Mouse (Mus musculus) heart, adult 9 months (tissue): ENCODE results near the gene Nos1.
A peak's percentile ranks its signal among the peaks of the same experiment; 100 is the strongest.

Experiments
- DNase-seq, 2 experiments: peaks; one replicate each; pipeline ENCODE4 v3.0.0; 2022; ENCODE audit warnings: low spot score in 2 of 2

Nos1 gene

GRCm38 (mm10) chr5:117997434-117997970 is 216.7 kb downstream of the Nos1 start:
- peak; percentile 33 to 41 for DNase-seq

- DNase-seq: no peak
These were observed 218.2 kb downstream of the Nos1 start for GRCm38 (mm10) chr5:117999061-117999460.

- no peak for DNase-seq
These were observed 218.8 kb downstream of the Nos1 start for GRCm38 (mm10) chr5:117999584-117999983.

DNA sequence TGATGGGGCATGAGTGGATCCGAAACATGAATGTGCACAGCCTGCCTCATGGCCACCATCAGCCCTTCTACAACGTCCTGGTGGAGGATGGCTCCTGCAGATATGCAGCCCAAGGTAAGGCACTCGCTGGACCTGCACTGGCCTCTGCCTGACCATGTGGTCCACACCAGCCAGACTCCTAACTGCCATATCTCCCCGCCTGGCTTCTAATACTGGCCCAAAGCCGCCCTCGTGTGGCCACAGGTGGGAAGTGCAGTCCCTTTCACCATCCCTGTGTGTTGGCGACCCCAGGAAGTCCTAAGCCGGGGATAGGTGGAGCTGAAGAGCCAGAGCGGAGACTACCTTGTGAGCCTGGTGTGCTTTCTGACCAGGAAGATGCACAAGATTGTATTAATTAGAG is 221.2 kb downstream of the Nos1 start:
- peak; percentile 38 to 53 for DNase-seq

- no peak for DNase-seq
These were observed 223.8 kb downstream of the Nos1 start for GRCm38 (mm10) chr5:118004619-118005018.

- DNase-seq: no peak
These were observed 224.9 kb downstream of the Nos1 start for GRCm38 (mm10) chr5:118005728-118006127.

GRCm38 (mm10) chr5:118008344-118008743 is 227.5 kb downstream of the Nos1 start:
- DNase-seq: no peak
